Mouse (Mus musculus) ES-E14 (cell line): ENCODE measurements at regions not wholly inside any gene's neighbourhood (a gene's known extent, or its start where the extent isn't known, plus 50 kb on each side); places are given as distances from the start of the nearest gene placed in this dataset.

Source experiments
- DNase-seq: peaks from one replicate; pipeline ENCODE4 v3.0.0-alpha.2; 2013; ENCODE audit warnings: low read depth, low spot score
- H3K27ac ChIP-seq: 2 replicates; pipeline ENCODE4 v1.5.1; 2012; ENCODE audit warnings: low read depth, mild to moderate bottlenecking, low read length, moderate library complexity, mixed read lengths; ENCODE audit not compliant: poor library complexity, insufficient read depth, severe bottlenecking
- H3K36me3 ChIP-seq: 2 replicates; pipeline ENCODE4 v1.6.1; 2012; ENCODE audit warnings: mild to moderate bottlenecking, low read length, moderate library complexity, mixed read lengths; ENCODE audit not compliant: control insufficient read depth, poor library complexity, insufficient read depth, severe bottlenecking
- H3K4me1 ChIP-seq, 2 experiments: fragments of 150-350 bp in 1 of 2; sonication (generic) in 1 of 2; 2 replicates each; pipeline ENCODE4 v1.6.1; 2012; ENCODE audit warnings: low read length in 2 of 2, mild to moderate bottlenecking in 1 of 2, mixed read lengths in 1 of 2; ENCODE audit not compliant: control insufficient read depth in 2 of 2, insufficient read depth in 2 of 2, poor library complexity in 1 of 2
- H3K4me3 ChIP-seq, 2 experiments: fragments of 150-350 bp in 1 of 2; sonication (generic) in 1 of 2; 2 replicates each; pipeline ENCODE4 v1.5.1; 2012; ENCODE audit warnings: low read length in 2 of 2, low read depth in 1 of 2, mild to moderate bottlenecking in 1 of 2, mixed read lengths in 1 of 2; ENCODE audit not compliant: insufficient read depth in 1 of 2, poor library complexity in 1 of 2, severe bottlenecking in 1 of 2
- H3K9ac ChIP-seq: 2 replicates; pipeline ENCODE4 v1.6.1; 2012; ENCODE audit warnings: low read depth, mild to moderate bottlenecking, low read length, mixed read lengths; ENCODE audit not compliant: poor library complexity, insufficient read depth, severe bottlenecking
- H3K9me3 ChIP-seq: fragments of 150-350 bp; sonication (generic); 2 replicates; pipeline ENCODE4 v1.6.1; 2012; ENCODE audit warnings: low read depth, mild to moderate bottlenecking, low read length; ENCODE audit not compliant: control insufficient read depth, insufficient read depth
- CHD2 ChIP-seq: IDR thresholded peaks from 2 replicates; pipeline ENCODE4 v1.6.1; 2014; ENCODE audit warnings: mild to moderate bottlenecking, low read depth, low read length, inconsistent platforms
- HCFC1 ChIP-seq: IDR thresholded peaks from 2 replicates; pipeline ENCODE4 v1.6.1; 2012; ENCODE audit warnings: low read length, inconsistent platforms, borderline replicate concordance; ENCODE audit not compliant: insufficient read depth
- MAFK ChIP-seq: IDR thresholded peaks from 2 replicates; pipeline ENCODE4 v1.6.1; 2014; ENCODE audit warnings: mild to moderate bottlenecking, low read depth, low read length, inconsistent platforms; ENCODE audit not compliant: insufficient read depth
- ZC3H11A ChIP-seq: IDR thresholded peaks from 2 replicates; pipeline ENCODE4 v1.6.1; 2012; ENCODE audit warnings: low read depth, mild to moderate bottlenecking, inconsistent platforms, low read length, borderline replicate concordance
- in situ Hi-C, 2 experiments: fragments of 600-800 bp; cut with MboI; formaldehyde crosslinking; loops; one replicate each; pipeline ENCODE4 v1.15.1; 2025; ENCODE audit warnings: low sequenced_read_pairs in 2 of 2, inconsistent platforms in 1 of 2; ENCODE audit not compliant: unreplicated experiment in 2 of 2

GRCm38 (mm10) chr9:41211865-41212302 lies 50.4 kb upstream of the Ubash3b start:
- Histone ChIP-seq H3K4me3 (no peak overlapping the region), H3K4me1 (peaks cover 2 to 5% of the 10 kb centered on the region in 2 experiments; a peak in 2 of 4 replicates), H3K36me3 (no peaks in the 10 kb centered on the region), H3K9me3 (no peaks in the 10 kb centered on the region), H3K27ac (no peak overlapping the region; the same call in 1 of the 2 replicates), H3K9ac (no peak overlapping the region)
- DNase-seq, result no peak
- TF ChIP-seq CHD2 (no peak), MAFK (no peak), ZC3H11A (no peak), HCFC1 (no peak)
- in situ Hi-C loops, result no loop called here
